Mouse (Mus musculus) adrenal gland, adult 8-10 months (tissue): ENCODE measurements around the gene Dvl2. TPM values are rescaled to one million over a fixed set of nuclear protein-coding genes. Genes with fewer than 3 reads are reported as not detected.
A peak's percentile ranks its signal among the peaks of the same experiment; 100 is the strongest.
"Not testable (repeated sequence)": the region's sequence is repeated elsewhere in the genome, so short reads cannot be mapped to it uniquely, and the experiment has no call there.

Experiments
- DNase-seq: peaks from one replicate; pipeline ENCODE4 v3.0.0; 2022
- total RNA-seq, 4 experiments: library from RNA; stranded (reverse); gene quantifications; 2 replicates each; pipeline ENCODE4 v1.2.4; 2022

Dvl2 gene
- total RNA-seq: 10 to 100 TPM; 13.4 to 27.1 (median 20.5) TPM

GRCm38 (mm10) chr11:70000396-70000898 is at the start of gene Dvl2:
Dvl2 (plus strand) TSS chr11:70000595.
- peak; percentile 92 for DNase-seq

GRCm38 (mm10) chr11:69950807-69951459 is 49.5 kb upstream of the Dvl2 start:
- DNase-seq: no peak

- DNase-seq: no peak
These were observed 48.1 kb upstream of the Dvl2 start for GRCm38 (mm10) chr11:69952274-69952673.

GRCm38 (mm10) chr11:69953267-69953915 is 47.0 kb upstream of the Dvl2 start:
- no peak for DNase-seq

GRCm38 (mm10) chr11:69955618-69956017 is 44.8 kb upstream of the Dvl2 start:
- not testable (repeated sequence) for DNase-seq

GRCm38 (mm10) chr11:69956218-69956617 is 44.2 kb upstream of the Dvl2 start:
- no peak for DNase-seq

- no peak for DNase-seq
These were observed 39.8 kb upstream of the Dvl2 start for GRCm38 (mm10) chr11:69960616-69961015.

GRCm38 (mm10) chr11:69961841-69962240 is 38.6 kb upstream of the Dvl2 start:
- DNase-seq: no peak

- DNase-seq: no peak
These were observed 35.6 kb upstream of the Dvl2 start, which contains the start of gene Cldn7 for GRCm38 (mm10) chr11:69964650-69965270. Cldn7 (plus strand) TSS chr11:69964779.

GRCm38 (mm10) chr11:69965271-69966005 is 35.0 kb upstream of the Dvl2 start:
- no peak for DNase-seq

GRCm38 (mm10) chr11:69966006-69966859 is 34.2 kb upstream of the Dvl2 start:
- no peak for DNase-seq

- DNase-seq: no peak
These were observed 33.4 kb upstream of the Dvl2 start for GRCm38 (mm10) chr11:69966860-69967517.

- DNase-seq: no peak
These were observed 31.6 kb upstream of the Dvl2 start for GRCm38 (mm10) chr11:69968793-69969192.

- DNase-seq: no peak
These were observed 30.2 kb upstream of the Dvl2 start for GRCm38 (mm10) chr11:69970222-69970621.

GRCm38 (mm10) chr11:69970775-69971174 is 29.6 kb upstream of the Dvl2 start:
- no peak for DNase-seq

- no peak for DNase-seq
These were observed 25.5 kb upstream of the Dvl2 start for GRCm38 (mm10) chr11:69974907-69975306.

- DNase-seq: no peak
These were observed 24.1 kb upstream of the Dvl2 start for GRCm38 (mm10) chr11:69976271-69976670.

GRCm38 (mm10) chr11:69979827-69980195 is 20.6 kb upstream of the Dvl2 start:
- DNase-seq: no peak

GRCm38 (mm10) chr11:69980196-69981140 is 19.9 kb upstream of the Dvl2 start:
- peak; percentile 99 for DNase-seq

- DNase-seq: peak; percentile 48
These were observed 19.1 kb upstream of the Dvl2 start, which contains the start of gene Ctdnep1 for GRCm38 (mm10) chr11:69981141-69981762. Ctdnep1 (plus strand) TSS chr11:69981156.
